Mouse (Mus musculus): ENCODE measurements around the gene Zfp626. TPM values are rescaled to one million over a fixed set of nuclear protein-coding genes. Genes with fewer than 3 reads are reported as not detected.
"Not testable (repeated sequence)": the region's sequence is repeated elsewhere in the genome, so short reads cannot be mapped to it uniquely, and the experiment has no call there.

Zfp626 gene
- total and polyA plus RNA-seq, 2 experiments from 2014 or later = 0.81 to 7.3 TPM

DNA sequence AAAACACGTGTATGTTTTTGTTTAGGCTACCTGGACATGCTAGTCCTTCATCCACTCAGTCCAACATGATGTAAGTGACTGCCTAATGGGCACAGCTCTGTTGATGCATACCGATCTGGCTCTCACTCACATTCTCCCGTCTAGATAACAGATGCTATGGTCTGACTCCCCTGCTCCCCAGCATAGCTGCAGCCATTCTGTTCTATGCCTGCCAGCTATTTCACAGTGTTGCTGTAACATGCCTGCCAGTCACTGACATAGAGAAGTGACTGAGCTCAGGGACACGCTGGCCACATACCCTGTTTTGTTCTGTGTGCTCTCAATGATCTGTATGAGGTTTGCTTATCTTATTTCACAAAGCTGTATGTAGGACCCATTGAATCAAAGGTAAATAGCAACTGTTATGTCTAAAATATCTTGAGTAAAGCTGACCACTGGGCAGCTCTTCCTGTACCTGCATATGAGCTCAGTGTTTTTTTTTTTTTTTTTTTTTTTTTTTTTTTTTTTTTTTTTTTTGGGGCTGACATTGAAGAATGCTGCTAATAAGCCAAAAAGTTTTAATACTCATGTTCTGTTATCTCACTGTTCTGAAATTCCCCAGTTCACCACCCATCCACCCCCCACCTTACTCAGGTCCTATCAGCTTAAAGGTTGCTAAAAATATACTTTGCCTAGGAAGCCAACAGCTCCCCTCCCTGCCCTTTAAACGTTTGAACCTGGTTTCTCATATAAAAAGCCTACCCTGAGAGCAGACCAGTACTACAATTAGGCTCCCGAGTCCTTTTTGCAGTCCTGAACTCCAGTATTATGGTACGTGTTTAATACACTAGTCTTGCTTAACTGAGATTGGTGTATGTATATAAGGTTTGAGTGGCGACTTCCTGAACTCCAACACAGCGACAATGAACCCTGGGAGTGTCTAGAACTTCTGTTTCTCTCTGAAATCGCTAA, 52.6 kb downstream of the Zfp626 start:
- 32% methylated on average over 10 of the region's 10 CpGs for WGBS
- no peak overlapping the region for H3K9ac ChIP-seq (replicated peaks; ENCODE audit: low read length, poor library complexity, severe bottlenecking)
- peak overlapping the region; percentile 44 for H3K4me3 ChIP-seq (ENCODE audit: low read depth, low read length)
- H3K4me2 ChIP-seq (ENCODE audit: low read depth, low read length, poor library complexity, severe bottlenecking) = peak overlapping the region; percentile 70
- no peak for TF ChIP-seq CTCF (IDR thresholded peaks at IDR 0.05)
- DNase-seq (ENCODE audit: low spot score) (peak; percentile 35), ATAC-seq (ENCODE audit: low FRiP score) (no peak; the same call in 1 of the 2 replicates)
- H3K27me3 ChIP-seq (ENCODE audit: insufficient read depth, low read length) = no peaks in the 10 kb centered on the region
- H3K4me1 ChIP-seq (ENCODE audit: insufficient read depth, low read length) = no peaks in the 10 kb centered on the region
- no peak overlapping the region for H3K27ac ChIP-seq (ENCODE audit: low read depth, low read length)
- H3K36me3 ChIP-seq (ENCODE audit: insufficient read depth, low read length) = no peaks in the 10 kb centered on the region; the same call in 1 of the 2 replicates
- no peaks in the 10 kb centered on the region for H3K9me3 ChIP-seq (ENCODE audit: low read length)

DNA sequence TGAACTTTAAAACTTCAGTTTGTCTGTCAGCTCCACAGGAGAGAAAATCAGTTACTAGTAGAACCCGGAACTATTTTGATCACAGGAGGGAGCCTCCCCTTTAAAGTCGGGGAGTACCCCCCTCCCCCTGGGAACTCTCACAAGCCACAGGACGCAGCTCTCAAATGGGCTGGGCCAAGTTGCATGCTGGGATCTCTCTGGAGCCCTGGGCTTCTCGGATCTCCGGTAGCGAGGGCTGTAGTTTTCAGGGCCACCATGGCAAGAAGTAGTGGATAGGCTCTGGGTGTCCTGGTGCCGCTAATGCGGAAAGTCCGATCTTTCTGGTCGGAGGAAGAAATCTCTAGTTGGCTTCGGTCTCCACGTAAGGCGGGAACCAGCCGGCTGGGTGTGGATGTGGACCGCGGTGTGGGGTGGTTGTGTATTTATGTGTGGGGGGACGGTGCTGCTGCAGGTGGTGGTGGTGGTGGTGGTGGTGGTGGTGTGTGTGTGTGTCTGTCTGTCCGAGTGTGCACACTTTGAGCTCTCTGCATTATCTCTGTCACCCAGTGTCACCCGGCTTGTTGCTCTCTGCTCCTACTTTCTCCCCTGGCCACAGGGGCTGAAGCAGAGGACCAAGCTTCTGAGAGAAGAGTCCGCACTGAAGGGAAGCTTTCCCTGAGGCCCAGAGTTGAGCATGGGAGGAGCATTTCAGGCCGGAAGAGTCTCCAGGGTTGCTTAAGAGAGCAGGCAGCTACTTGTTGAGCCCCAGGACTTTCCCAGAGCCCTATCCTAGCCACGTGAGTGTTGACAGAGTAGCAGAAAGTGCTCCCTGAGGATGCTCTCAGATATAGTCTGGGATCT, 53.6 kb downstream of the Zfp626 start:
- peak overlapping the region; percentile 70 for H3K4me2 ChIP-seq (ENCODE audit: low read depth, low read length, poor library complexity, severe bottlenecking)
- WGBS = 0% methylated on average over 22 of the region's 22 CpGs
- no peaks in the 10 kb centered on the region for H3K4me1 ChIP-seq (ENCODE audit: insufficient read depth, low read length)
- H3K27me3 ChIP-seq (ENCODE audit: insufficient read depth, low read length) = no peaks in the 10 kb centered on the region
- H3K36me3 ChIP-seq (ENCODE audit: insufficient read depth, low read length) = no peaks in the 10 kb centered on the region; the same call in none of the 2 replicates
- DNase-seq (ENCODE audit: low spot score) = peak; percentile 71
- H3K27ac ChIP-seq (ENCODE audit: low read depth, low read length) = no peak overlapping the region
- TF ChIP-seq CTCF (IDR thresholded peaks at IDR 0.05) = no peak
- H3K9ac ChIP-seq (replicated peaks; ENCODE audit: low read length, poor library complexity, severe bottlenecking) = peak overlapping the region; percentile 52
- peak; percentile 80; the same call in 1 of the 2 replicates for ATAC-seq (ENCODE audit: low FRiP score)
- H3K9me3 ChIP-seq (ENCODE audit: low read length) = no peaks in the 10 kb centered on the region
- H3K4me3 ChIP-seq (ENCODE audit: low read depth, low read length) = peak overlapping the region; percentile 44

GRCm38 (mm10) chr7:27862578-27862977, 55.6 kb downstream of the Zfp626 start:
- not testable (repeated sequence) for H3K4me1 ChIP-seq (ENCODE audit: insufficient read depth, low read length); H3K9ac ChIP-seq (replicated peaks; ENCODE audit: low read length, poor library complexity, severe bottlenecking); H3K4me3 ChIP-seq (ENCODE audit: low read depth, low read length); ATAC-seq (ENCODE audit: low FRiP score); H3K36me3 ChIP-seq (ENCODE audit: insufficient read depth, low read length); H3K4me2 ChIP-seq (ENCODE audit: low read depth, low read length, poor library complexity, severe bottlenecking); H3K27ac ChIP-seq (ENCODE audit: low read depth, low read length); DNase-seq (ENCODE audit: low spot score); H3K9me3 ChIP-seq (ENCODE audit: low read length); H3K27me3 ChIP-seq (ENCODE audit: insufficient read depth, low read length)
- 81% methylated on average over 5 of the region's 5 CpGs for WGBS

Other genes with a start within 250 kb of the Zfp626 start
- gene Akt2, start 215.6 kb upstream of the Zfp626 start, total RNA-seq (2014; rRNA removed) = 42.8 and 46.7 TPM in 2 replicates
- 37.7 and 38.1 TPM in 2 replicates for gene Akt2, start 215.6 kb upstream of the Zfp626 start, polyA plus RNA-seq (2015; fragmentation: Nextera tagmentation; extraction: Ambion mirVana)
- gene Ttc9b, start 153.3 kb upstream of the Zfp626 start, total RNA-seq (2014; rRNA removed) = 111 and 114 TPM in 2 replicates
- gene Ttc9b, start 153.3 kb upstream of the Zfp626 start, polyA plus RNA-seq (2015; fragmentation: Nextera tagmentation; extraction: Ambion mirVana) = 125 and 133 TPM in 2 replicates
- gene Map3k10, start 132.6 kb upstream of the Zfp626 start, total RNA-seq (2014; rRNA removed) = 150 and 165 TPM in 2 replicates
- gene Map3k10, start 132.6 kb upstream of the Zfp626 start, polyA plus RNA-seq (2015; fragmentation: Nextera tagmentation; extraction: Ambion mirVana) = 24.4 and 24.5 TPM in 2 replicates
- 6.5 and 10.4 TPM in 2 replicates for gene Zfp607b, start 117.9 kb upstream of the Zfp626 start, total RNA-seq (2014; rRNA removed)
- 9.2 and 9.5 TPM in 2 replicates for gene Zfp607b, start 117.9 kb upstream of the Zfp626 start, polyA plus RNA-seq (2015; fragmentation: Nextera tagmentation; extraction: Ambion mirVana)
- 32.1 and 38.6 TPM in 2 replicates for gene Zfp60, start 75.8 kb upstream of the Zfp626 start, total RNA-seq (2014; rRNA removed)
- 38.1 and 40.9 TPM in 2 replicates for gene Zfp60, start 75.8 kb upstream of the Zfp626 start, polyA plus RNA-seq (2015; fragmentation: Nextera tagmentation; extraction: Ambion mirVana)
- gene Zfp59, start 31.4 kb downstream of the Zfp626 start, total RNA-seq (2014; rRNA removed) = 6.8 and 10.1 TPM in 2 replicates
- gene Zfp59, start 31.4 kb downstream of the Zfp626 start, polyA plus RNA-seq (2015; fragmentation: Nextera tagmentation; extraction: Ambion mirVana) = 4.7 and 5.8 TPM in 2 replicates
- 0.71 and 1.5 TPM in 2 replicates for gene Zfp607a, start 50.3 kb downstream of the Zfp626 start, total RNA-seq (2014; rRNA removed)
- 0.53 and 0.68 TPM in 2 replicates for gene Zfp607a, start 50.3 kb downstream of the Zfp626 start, polyA plus RNA-seq (2015; fragmentation: Nextera tagmentation; extraction: Ambion mirVana)
- gene Zfp974, start 122.3 kb downstream of the Zfp626 start, total RNA-seq (2014; rRNA removed) = 5.9 and 18.5 TPM in 2 replicates
- gene Zfp974, start 122.3 kb downstream of the Zfp626 start, polyA plus RNA-seq (2015; fragmentation: Nextera tagmentation; extraction: Ambion mirVana) = 6.7 and 6.8 TPM in 2 replicates
- gene Zfp780b, start 172.0 kb downstream of the Zfp626 start, total RNA-seq (2014; rRNA removed) = 21.8 and 29.7 TPM in 2 replicates
- gene Zfp780b, start 172.0 kb downstream of the Zfp626 start, polyA plus RNA-seq (2015; fragmentation: Nextera tagmentation; extraction: Ambion mirVana) = 21.6 and 22.1 TPM in 2 replicates
- gene Zfp850, start 206.9 kb downstream of the Zfp626 start, total RNA-seq (2014; rRNA removed) = 7.4 and 8.0 TPM in 2 replicates
- 4.0 and 4.2 TPM in 2 replicates for gene Zfp850, start 206.9 kb downstream of the Zfp626 start, polyA plus RNA-seq (2015; fragmentation: Nextera tagmentation; extraction: Ambion mirVana)
- gene Psmc4, start 242.9 kb downstream of the Zfp626 start, total RNA-seq (2014; rRNA removed) = 162 and 170 TPM in 2 replicates
- 257 and 259 TPM in 2 replicates for gene Psmc4, start 242.9 kb downstream of the Zfp626 start, polyA plus RNA-seq (2015; fragmentation: Nextera tagmentation; extraction: Ambion mirVana)